ENCODE assay signal across 8 mouse cellular contexts in genomic region chr11:80302046-80302390, GRCm38 (mm10). TPM values are rescaled to one million over a fixed set of nuclear protein-coding genes. Genes with fewer than 3 reads are reported as not detected.
DNase-seq lines count a peak whose midpoint lies in the region; ATAC-seq and TF ChIP-seq lines count a peak whose summit lies in the region.

No protein-coding gene starts in this region.

- H3K27ac ChIP-seq in spleen, adult 2 months (ENCODE audit: insufficient read depth, low read length), result no peak overlapping the region
- no peak overlapping the region for H3K27ac ChIP-seq in liver, embryonic 13.5 days
- H3K27ac ChIP-seq in stomach, postnatal 0 days (replicated peaks), result peak overlapping the region; percentile 58; the same call in 1 of the 2 replicates

- peaks cover 11% of the 10 kb centered on the region for H3K4me1 ChIP-seq in spleen, adult 2 months (ENCODE audit: control insufficient read depth, insufficient read depth, insufficient read length)
- H3K4me1 ChIP-seq in liver, embryonic 13.5 days (replicated peaks), result peaks cover 15% of the 10 kb centered on the region; the same call in 1 of the 2 replicates
- no peaks in the 10 kb centered on the region for H3K4me1 ChIP-seq in stomach, postnatal 0 days (replicated peaks; ENCODE audit: control insufficient read depth, insufficient read depth)

- no peak for ATAC-seq in liver, embryonic 13.5 days (ENCODE audit: low read depth)
- ATAC-seq in stomach, postnatal 0 days (ENCODE audit: low FRiP score, low TSS enrichment), result no peak

- no peaks in the 10 kb centered on the region for H3K36me3 ChIP-seq in spleen, adult 2 months (ENCODE audit: control insufficient read depth, insufficient read depth, low read length)
- no peaks in the 10 kb centered on the region for H3K36me3 ChIP-seq in liver, embryonic 13.5 days
- no peaks in the 10 kb centered on the region for H3K36me3 ChIP-seq in stomach, postnatal 0 days (ENCODE audit: control insufficient read depth, insufficient read depth, low read length)

- TF ChIP-seq EP300 in stomach, postnatal 0 days (optimal IDR thresholded peaks at IDR 0.05), result no peak

- H3K27me3 ChIP-seq in spleen, adult 2 months (ENCODE audit: control insufficient read depth, insufficient read depth, low read length), result peaks cover 15% of the 10 kb centered on the region
- peaks cover 86% of the 10 kb centered on the region for H3K27me3 ChIP-seq in liver, embryonic 13.5 days
- no peaks in the 10 kb centered on the region; the same call in 1 of the 2 replicates for H3K27me3 ChIP-seq in stomach, postnatal 0 days (ENCODE audit: control insufficient read depth, insufficient read depth, low read length)

- peak overlapping the region; percentile 68 for H3K4me2 ChIP-seq in liver, embryonic 13.5 days
- peak overlapping the region; percentile 99 for H3K4me2 ChIP-seq in stomach, postnatal 0 days (replicated peaks; ENCODE audit: low read depth)

- H3K4me3 ChIP-seq in spleen, adult 2 months (ENCODE audit: extremely low read depth, insufficient read depth, insufficient read length), result peak overlapping the region; percentile 52
- peak overlapping the region; percentile 54; the same call in 1 of the 2 replicates for H3K4me3 ChIP-seq in liver, embryonic 13.5 days (replicated peaks)
- H3K4me3 ChIP-seq in stomach, postnatal 0 days (ENCODE audit: low read depth, low read length), result peak overlapping the region; percentile 67

- peak; percentile 29 to 33 for DNase-seq in cerebellum, postnatal 25 days
- DNase-seq in cerebellum, adult 9-11 months, result no peak
- no peak for DNase-seq in spleen, adult 2 months (ENCODE audit: low read depth in 1 of 2, low spot score in 2 of 2)
- no peak for DNase-seq in spleen, postnatal 36 days (ENCODE audit: low spot score in 2 of 2)
- DNase-seq in liver, embryonic 13.5 days, result no peak
- no peak for DNase-seq in stomach, postnatal 0 days (ENCODE audit: low spot score)
- DNase-seq in spleen, adult 18-20 months, result no peak
- DNase-seq in adrenal gland, postnatal 36 days, result no peak

- H3K9ac ChIP-seq in liver, embryonic 13.5 days, result no peak overlapping the region
- no peak overlapping the region for H3K9ac ChIP-seq in stomach, postnatal 0 days (ENCODE audit: low read length)

- no peak for TF ChIP-seq POLR2A in spleen, adult 2 months (IDR thresholded peaks at IDR 0.05; ENCODE audit: low read depth, low read length)

- H3K9me3 ChIP-seq in liver, embryonic 13.5 days (replicated peaks), result no peaks in the 10 kb centered on the region
- H3K9me3 ChIP-seq in stomach, postnatal 0 days (ENCODE audit: control insufficient read depth, low read length), result no peaks in the 10 kb centered on the region

- WGBS in spleen, adult 2 months, result 3% methylated on average over 9 of the region's 9 CpGs
- WGBS in liver, embryonic 13.5 days (ENCODE audit: insufficient replicate concordance), result 2% methylated on average over 9 of the region's 9 CpGs
- WGBS in stomach, postnatal 0 days, result 5% methylated on average over 9 of the region's 9 CpGs

- TF ChIP-seq CTCF in spleen, adult 2 months (IDR thresholded peaks at IDR 0.05; ENCODE audit: extremely low read depth, insufficient read depth, insufficient read length, insufficient replicate concordance), result no peak
- TF ChIP-seq CTCF in stomach, postnatal 0 days (IDR thresholded peaks at IDR 0.05; ENCODE audit: low read depth), result no peak

RNA-seq across cellular contexts. Expression of gene Rhbdl3, which starts 1.3 kb away (rescaled TPM):
- 2.2 and 2.9 TPM in 2 replicates for polyA plus RNA-seq in spleen, adult 2 months (2012; rRNA removed)
- 0.08 and 0.12 TPM in 2 replicates for polyA plus RNA-seq in liver, embryonic 13.5 days (2015; fragmentation: Nextera tagmentation; extraction: Ambion mirVana)
- polyA plus RNA-seq in stomach, postnatal 0 days (2015; fragmentation: Nextera tagmentation; extraction: Ambion mirVana), result 2.7 and 3.4 TPM in 2 replicates
- total RNA-seq in adrenal gland, postnatal 36 days (2021), result 1 to 10 TPM; 3.0 to 3.3 TPM

Comparison
In these comparisons a context has a peak if more than half of its experiments do, and no peak if none do; other contexts are left out.
1. DNase-seq: peak in cerebellum, postnatal 25 days (2 of 2); none in cerebellum, adult 9-11 months (single experiment), spleen, adult 2 months (0 of 2), spleen, postnatal 36 days (0 of 2), liver, embryonic 13.5 days (single experiment), stomach, postnatal 0 days (single experiment), spleen, adult 18-20 months (0 of 2) and adrenal gland, postnatal 36 days (0 of 2).
2. Peak in every context shown above with its lines, with median percentiles within 50 percentile points of each other: H3K4me3 ChIP-seq.